Mouse (Mus musculus) forebrain, embryonic 14.5 days (tissue): ENCODE measurements at regions not wholly inside any gene's neighbourhood (a gene's known extent, or its start where the extent isn't known, plus 50 kb on each side); places are given as distances from the start of the nearest gene placed in this dataset.
A peak's percentile ranks its signal among the peaks of the same experiment; 100 is the strongest.

Source experiments
- ATAC-seq: fragments of 200-750 bp; cut with Nextera tagmentation; 2 replicates; pipeline ENCODE4 v1.8.0; 2017; ENCODE audit warnings: mild to moderate bottlenecking, moderate library complexity
- DNase-seq: peaks from one replicate; pipeline ENCODE4 v3.0.0-alpha.2; 2015; ENCODE audit warnings: low spot score
- H3K27ac ChIP-seq: fragments of 300-500 bp; sonication (generic); 2 replicates; pipeline ENCODE4 v1.5.1; 2014; ENCODE audit warnings: low read depth, mild to moderate bottlenecking, control low read depth, low read length, moderate library complexity
- H3K27me3 ChIP-seq: fragments of 300-500 bp; sonication (generic); replicated peaks from 2 replicates; pipeline ENCODE4 v1.6.1; 2014; ENCODE audit warnings: low read length, control low read depth, mixed read lengths; ENCODE audit not compliant: control insufficient read depth, insufficient read depth
- H3K36me3 ChIP-seq: fragments of 300-500 bp; sonication (generic); 2 replicates; pipeline ENCODE4 v1.6.1; 2014; ENCODE audit warnings: low read length, control low read depth; ENCODE audit not compliant: control insufficient read depth, insufficient read depth
- H3K4me1 ChIP-seq: fragments of 300-500 bp; sonication (generic); 2 replicates; pipeline ENCODE4 v1.6.1; 2014; ENCODE audit warnings: antibody characterized with exemption, low read length, control low read depth; ENCODE audit not compliant: control insufficient read depth, insufficient read depth
- H3K4me2 ChIP-seq: fragments of 300-500 bp; sonication (generic); 2 replicates; pipeline ENCODE4 v1.6.1; 2014; ENCODE audit warnings: mild to moderate bottlenecking, control low read depth, low read length
- H3K4me3 ChIP-seq: fragments of 300-500 bp; sonication (generic); 2 replicates; pipeline ENCODE4 v1.5.1; 2014; ENCODE audit warnings: low read depth, low read length, control low read depth
- H3K9ac ChIP-seq: fragments of 300-500 bp; sonication (generic); 2 replicates; pipeline ENCODE4 v1.6.1; 2014; ENCODE audit warnings: mild to moderate bottlenecking, low read length, control low read depth, moderate library complexity
- H3K9me3 ChIP-seq: fragments of 300-500 bp; sonication (generic); replicated peaks from 2 replicates; pipeline ENCODE4 v1.6.1; 2016; ENCODE audit warnings: low read length, control low read depth, mixed read lengths; ENCODE audit not compliant: control insufficient read depth
- WGBS: fragments of 180-500 bp; shearing (Covaris S2); extraction: QIAGEN DNeasy Blood & Tissue Kit; methylation state at CpG from one replicate; pipeline ENCODE4 v1.1.7; 2014; 5-methylcytosine and 5-hydroxymethylcytosine counted together

GRCm38 (mm10) chr2:71651662-71652061 is 93.8 kb upstream of the Itga6 start:
- Histone ChIP-seq H3K4me1 (peaks cover 29% of the 10 kb centered on the region), H3K4me3 (no peak overlapping the region), H3K9ac (no peak overlapping the region), H3K27me3 (no peaks in the 10 kb centered on the region), H3K4me2 (no peak overlapping the region), H3K27ac (peak overlapping the region; percentile 45; the same call in 1 of the 2 replicates), H3K36me3 (no peaks in the 10 kb centered on the region), H3K9me3 (no peaks in the 10 kb centered on the region)
- ATAC-seq, result no peak
- no peak for DNase-seq
- 0% methylated on average over 2 of the region's 2 CpGs for WGBS

- Histone ChIP-seq H3K9ac (no peak overlapping the region), H3K9me3 (no peaks in the 10 kb centered on the region), H3K27me3 (no peaks in the 10 kb centered on the region), H3K27ac (peak overlapping the region; percentile 45; the same call in 1 of the 2 replicates), H3K4me1 (peaks cover 29% of the 10 kb centered on the region), H3K4me3 (no peak overlapping the region), H3K36me3 (no peaks in the 10 kb centered on the region), H3K4me2 (no peak overlapping the region)
- DNase-seq, result peak; percentile 74
- WGBS, result 5% methylated on average over 9 of the region's 9 CpGs
- ATAC-seq, result peak; percentile 46; the same call in 1 of the 2 replicates
Observed at GRCm38 (mm10) chr2:71652261-71652801, 93.1 kb upstream of the Itga6 start.

- Histone ChIP-seq H3K27me3 (no peaks in the 10 kb centered on the region), H3K27ac (no peak overlapping the region; the same call in none of the 2 replicates), H3K4me3 (no peak overlapping the region), H3K4me2 (peak overlapping the region; percentile 57; the same call in 1 of the 2 replicates), H3K4me1 (peaks cover 19% of the 10 kb centered on the region), H3K36me3 (no peaks in the 10 kb centered on the region), H3K9me3 (no peaks in the 10 kb centered on the region), H3K9ac (no peak overlapping the region)
- DNase-seq, result no peak
- 0 out of 2 replicates have a peak, but pooled peaks have one; percentile 13 for ATAC-seq
- WGBS, result 10% methylated on average over 8 of the region's 8 CpGs
Observed at GRCm38 (mm10) chr2:71654817-71655503, 90.5 kb upstream of the Itga6 start.

- peak overlapping the region; percentile 57 for H3K4me2 ChIP-seq
- peak overlapping the region; percentile 20 for H3K4me3 ChIP-seq
- H3K9me3 ChIP-seq, result no peaks in the 10 kb centered on the region
- no peaks in the 10 kb centered on the region for H3K27me3 ChIP-seq
- under 1% methylated on average over 18 of the region's 19 CpGs for WGBS
- DNase-seq, result peak; percentile 74
- peak; percentile 71 for ATAC-seq
- H3K4me1 ChIP-seq, result peaks cover 19% of the 10 kb centered on the region
- peak overlapping the region; percentile 61 for H3K9ac ChIP-seq
- peak overlapping the region; percentile 65 for H3K27ac ChIP-seq
- H3K36me3 ChIP-seq, result no peaks in the 10 kb centered on the region
Observed at GRCm38 (mm10) chr2:71655504-71656390, 89.7 kb upstream of the Itga6 start.

GRCm38 (mm10) chr2:71656611-71657244 is 88.7 kb upstream of the Itga6 start:
- Histone ChIP-seq H3K9ac (no peak overlapping the region), H3K4me2 (no peak overlapping the region; the same call in 1 of the 2 replicates), H3K4me1 (peaks cover 19% of the 10 kb centered on the region), H3K36me3 (no peaks in the 10 kb centered on the region), H3K4me3 (no peak overlapping the region), H3K27me3 (no peaks in the 10 kb centered on the region), H3K27ac (no peak overlapping the region), H3K9me3 (no peaks in the 10 kb centered on the region)
- ATAC-seq (no peak), DNase-seq (no peak)
- 55% methylated on average over 8 of the region's 8 CpGs for WGBS

GRCm38 (mm10) chr2:71661438-71661837 is 84.0 kb upstream of the Itga6 start:
- Histone ChIP-seq H3K9me3 (no peaks in the 10 kb centered on the region), H3K27me3 (no peaks in the 10 kb centered on the region), H3K4me1 (peaks cover 2% of the 10 kb centered on the region; the same call in 1 of the 2 replicates), H3K9ac (no peak overlapping the region), H3K4me2 (no peak overlapping the region), H3K27ac (no peak overlapping the region), H3K36me3 (no peaks in the 10 kb centered on the region), H3K4me3 (no peak overlapping the region)
- DNase-seq, result no peak
- no peak for ATAC-seq

GRCm38 (mm10) chr2:71661986-71662385 is 83.4 kb upstream of the Itga6 start:
- DNase-seq, result no peak
- Histone ChIP-seq H3K36me3 (no peaks in the 10 kb centered on the region), H3K27me3 (no peaks in the 10 kb centered on the region), H3K9ac (no peak overlapping the region), H3K4me3 (no peak overlapping the region), H3K4me2 (no peak overlapping the region), H3K9me3 (no peaks in the 10 kb centered on the region), H3K27ac (no peak overlapping the region), H3K4me1 (no peaks in the 10 kb centered on the region)
- 93% methylated on average over 5 of the region's 5 CpGs for whole genome bisulfite sequencing
- ATAC-seq, result no peak

GRCm38 (mm10) chr2:71663453-71663852 is 82.0 kb upstream of the Itga6 start:
- no peaks in the 10 kb centered on the region for H3K27me3 ChIP-seq
- H3K4me2 ChIP-seq, result no peak overlapping the region
- no peak for DNase-seq
- H3K9me3 ChIP-seq, result no peaks in the 10 kb centered on the region
- H3K4me1 ChIP-seq, result no peaks in the 10 kb centered on the region
- no peaks in the 10 kb centered on the region for H3K36me3 ChIP-seq
- H3K27ac ChIP-seq, result no peak overlapping the region
- no peak for ATAC-seq
- no peak overlapping the region for H3K9ac ChIP-seq
- H3K4me3 ChIP-seq, result no peak overlapping the region
- whole genome bisulfite sequencing, result 92% methylated on average over 8 of the region's 8 CpGs
